Mouse (Mus musculus) CH12.LX (cell line): Measurements from ENCODE around the gene Hsd17b14. TPM values are rescaled to one million over a fixed set of nuclear protein-coding genes. Genes with fewer than 3 reads are reported as not detected.
A peak's percentile ranks its signal among the peaks of the same experiment; 100 is the strongest.

ENCODE experiments used
- DNase-seq: peaks from one replicate; pipeline ENCODE4 v3.0.0-alpha.2; 2013; ENCODE audit errors: extremely low read depth
- H3K27ac ChIP-seq: 2 replicates; pipeline ENCODE4 v1.5.1; 2012; ENCODE audit warnings: low read depth, mild to moderate bottlenecking, control low read depth, moderate library complexity; ENCODE audit not compliant: insufficient read depth
- H3K27me3 ChIP-seq: replicated peaks from 2 replicates; pipeline ENCODE3; 2012; ENCODE audit warnings: inconsistent platforms
- H3K36me3 ChIP-seq, 2 experiments: replicated peaks in 1 of 2; 2 replicates each; pipeline versions ENCODE3 to v1.6.1; 2012; ENCODE audit warnings: inconsistent platforms in 1 of 2, low read length in 1 of 2, mild to moderate bottlenecking in 1 of 2, mixed read lengths in 1 of 2, moderate library complexity in 1 of 2; ENCODE audit not compliant: control insufficient read depth in 1 of 2, insufficient read depth in 1 of 2
- H3K4me1 ChIP-seq, 2 experiments: 2 replicates each; pipeline ENCODE4 v1.6.1; 2012; ENCODE audit warnings: inconsistent platforms in 1 of 2, moderate library complexity in 1 of 2; ENCODE audit not compliant: insufficient read depth in 2 of 2, control insufficient read depth in 1 of 2
- H3K4me2 ChIP-seq: 2 replicates; pipeline ENCODE4 v1.6.1; 2012; ENCODE audit warnings: low read depth, mild to moderate bottlenecking, control low read depth; ENCODE audit not compliant: poor library complexity, insufficient read depth, severe bottlenecking
- H3K4me3 ChIP-seq, 3 experiments: fragments of 150-350 bp in 1 of 3; sonication (generic) in 1 of 3; replicated peaks in 1 of 3; 2 replicates each; pipeline versions ENCODE3 to v1.5.1; 2011 to 2012; ENCODE audit warnings: low read depth in 2 of 3, low read length in 2 of 3, mild to moderate bottlenecking in 2 of 3, moderate library complexity in 2 of 3, control low read depth in 1 of 3, improper control_type of control experiment in 1 of 3, inconsistent platforms in 1 of 3, mixed read lengths in 1 of 3; ENCODE audit not compliant: poor library complexity in 1 of 3
- H3K79me2 ChIP-seq: replicated peaks from 2 replicates; pipeline ENCODE4 v1.6.1; 2012; ENCODE audit warnings: mild to moderate bottlenecking, moderate library complexity; ENCODE audit not compliant: control insufficient read depth, poor library complexity, insufficient read depth, severe bottlenecking; ENCODE audit errors: extremely low read depth
- H3K9ac ChIP-seq: 2 replicates; pipeline ENCODE4 v1.6.1; 2012; ENCODE audit warnings: low read depth, mild to moderate bottlenecking, control low read depth, moderate library complexity; ENCODE audit not compliant: insufficient read depth
- H3K9me3 ChIP-seq: replicated peaks from 2 replicates; pipeline ENCODE3; 2012; ENCODE audit warnings: low read length, inconsistent platforms, mixed read lengths
- GABPA ChIP-seq: IDR thresholded peaks from 2 replicates; pipeline ENCODE4 v1.6.1; 2012; ENCODE audit warnings: low read depth, low read length, improper control_type of control experiment, inconsistent platforms; ENCODE audit not compliant: insufficient replicate concordance
- HCFC1 ChIP-seq: IDR thresholded peaks from 2 replicates; pipeline ENCODE4 v1.6.1; 2012; ENCODE audit warnings: low read depth, mild to moderate bottlenecking, inconsistent platforms, low read length, improper control_type of control experiment
- MYC ChIP-seq: IDR thresholded peaks from 2 replicates; pipeline ENCODE4 v1.6.1; 2011; ENCODE audit warnings: low read depth, mild to moderate bottlenecking, improper control_type of control experiment, low read length
- NRF1 ChIP-seq: IDR thresholded peaks from 2 replicates; pipeline ENCODE4 v1.6.1; 2014; ENCODE audit warnings: low read depth, mild to moderate bottlenecking, inconsistent platforms, low read length, improper control_type of control experiment, moderate library complexity
- POLR2AphosphoS2 ChIP-seq: IDR thresholded peaks from 2 replicates; pipeline ENCODE4 v1.6.1; 2011; ENCODE audit warnings: low read depth, low read length, improper control_type of control experiment
- RCOR1 ChIP-seq: conservative IDR thresholded peaks from 2 replicates; pipeline ENCODE4 v1.6.1; 2012; ENCODE audit warnings: low read depth, mild to moderate bottlenecking, inconsistent platforms, low read length, improper control_type of control experiment
- SIN3A ChIP-seq: IDR thresholded peaks from 2 replicates; pipeline ENCODE4 v1.6.1; 2012; ENCODE audit warnings: low read length, improper control_type of control experiment, inconsistent platforms
- TBP ChIP-seq: conservative IDR thresholded peaks from 2 replicates; pipeline ENCODE4 v1.6.1; 2011; ENCODE audit warnings: low read depth, low read length, improper control_type of control experiment
- UBTF ChIP-seq: IDR thresholded peaks from 2 replicates; pipeline ENCODE4 v1.6.1; 2012; ENCODE audit warnings: low read depth, mild to moderate bottlenecking, inconsistent platforms, low read length, improper control_type of control experiment, moderate library complexity
- USF1 ChIP-seq: IDR thresholded peaks from 2 replicates; pipeline ENCODE4 v1.6.1; 2014; ENCODE audit warnings: low read depth, mild to moderate bottlenecking, inconsistent platforms, low read length, improper control_type of control experiment
- ZNF384 ChIP-seq: IDR thresholded peaks from 2 replicates; pipeline ENCODE4 v1.6.1; 2012; ENCODE audit warnings: low read depth, low read length, improper control_type of control experiment, inconsistent platforms
- dilution Hi-C: fragments of 300-500 bp; cut with MboI; formaldehyde crosslinking; loops from 2 replicates; pipeline ENCODE4 v1.14.3; 2020; ENCODE audit warnings: low sequenced_read_pairs; ENCODE audit not compliant: extremely low pct_unique_long_range_greater_than_20kb, extremely low pct_ligation_motif_present
- in situ Hi-C: fragments of 300-500 bp; cut with MboI; formaldehyde crosslinking; loops from 3 replicates; pipeline ENCODE4 v1.14.3; 2019; ENCODE audit warnings: low sequenced_read_pairs, low pct_ligation_motif_present, low pct_unique_long_range_greater_than_20kb, mixed read lengths
- polyA plus RNA-seq: library from polyadenylated mRNA; unstranded; fragments of >175 nt; gene quantifications from 2 replicates; pipeline ENCODE4 v1.2.1, GENCODE M21; 2012; ENCODE audit warnings: low read depth; ENCODE audit not compliant: insufficient read length
- total RNA-seq, 2 experiments: library from RNA; depleted of rRNA; stranded (reverse); fragments of 300-350 nt in 1 of 2; fragments of >200 nt in 1 of 2; gene quantifications; 2 replicates each; pipeline ENCODE4 v1.2.3; 2012 to 2014

The Hsd17b14 gene
- total and polyA plus RNA-seq, 3 experiments = 2.3 TPM; not detected in 2

GRCm38 (mm10) chr7:45535676-45536075 is 19.0 kb upstream of the Hsd17b14 start:
- no peak overlapping the region for H3K4me2 ChIP-seq
- dilution Hi-C loops = no loop called here
- H3K4me1 ChIP-seq = no peaks in the 10 kb centered on the region
- H3K27me3 ChIP-seq = peaks cover 23% of the 10 kb centered on the region
- H3K27ac ChIP-seq = no peak overlapping the region
- H3K9ac ChIP-seq = no peak overlapping the region
- in situ Hi-C loops = no loop called here
- no peaks in the 10 kb centered on the region for H3K79me2 ChIP-seq
- no peak overlapping the region for H3K4me3 ChIP-seq
- no peaks in the 10 kb centered on the region for H3K9me3 ChIP-seq
- no peak for TF ChIP-seq GABPA
- TF ChIP-seq, all 38 proteins: peak for 0
- no peaks in the 10 kb centered on the region for H3K36me3 ChIP-seq
- no peak for DNase-seq

- dilution Hi-C loops (no loop called here), in situ Hi-C loops (no loop called here)
- DNase-seq = no peak
- H3K9me3 ChIP-seq = no peaks in the 10 kb centered on the region
- H3K36me3 ChIP-seq = no peaks in the 10 kb centered on the region
- no peak overlapping the region for H3K9ac ChIP-seq
- H3K79me2 ChIP-seq = no peaks in the 10 kb centered on the region
- no peak overlapping the region for H3K4me3 ChIP-seq
- no peak overlapping the region for H3K4me2 ChIP-seq
- H3K4me1 ChIP-seq = no peaks in the 10 kb centered on the region
- peaks cover 9% of the 10 kb centered on the region for H3K27me3 ChIP-seq
- no peak overlapping the region for H3K27ac ChIP-seq
- no peak for TF ChIP-seq USF1
- TF ChIP-seq RCOR1 = no peak
- no peak for TF ChIP-seq UBTF
- TF ChIP-seq NRF1 = no peak
- TF ChIP-seq MYC = no peak
- no peak for TF ChIP-seq TBP
- no peak for TF ChIP-seq SIN3A
- no peak for TF ChIP-seq POLR2AphosphoS2
These were observed 17.1 kb upstream of the Hsd17b14 start for GRCm38 (mm10) chr7:45537602-45538001.

DNA sequence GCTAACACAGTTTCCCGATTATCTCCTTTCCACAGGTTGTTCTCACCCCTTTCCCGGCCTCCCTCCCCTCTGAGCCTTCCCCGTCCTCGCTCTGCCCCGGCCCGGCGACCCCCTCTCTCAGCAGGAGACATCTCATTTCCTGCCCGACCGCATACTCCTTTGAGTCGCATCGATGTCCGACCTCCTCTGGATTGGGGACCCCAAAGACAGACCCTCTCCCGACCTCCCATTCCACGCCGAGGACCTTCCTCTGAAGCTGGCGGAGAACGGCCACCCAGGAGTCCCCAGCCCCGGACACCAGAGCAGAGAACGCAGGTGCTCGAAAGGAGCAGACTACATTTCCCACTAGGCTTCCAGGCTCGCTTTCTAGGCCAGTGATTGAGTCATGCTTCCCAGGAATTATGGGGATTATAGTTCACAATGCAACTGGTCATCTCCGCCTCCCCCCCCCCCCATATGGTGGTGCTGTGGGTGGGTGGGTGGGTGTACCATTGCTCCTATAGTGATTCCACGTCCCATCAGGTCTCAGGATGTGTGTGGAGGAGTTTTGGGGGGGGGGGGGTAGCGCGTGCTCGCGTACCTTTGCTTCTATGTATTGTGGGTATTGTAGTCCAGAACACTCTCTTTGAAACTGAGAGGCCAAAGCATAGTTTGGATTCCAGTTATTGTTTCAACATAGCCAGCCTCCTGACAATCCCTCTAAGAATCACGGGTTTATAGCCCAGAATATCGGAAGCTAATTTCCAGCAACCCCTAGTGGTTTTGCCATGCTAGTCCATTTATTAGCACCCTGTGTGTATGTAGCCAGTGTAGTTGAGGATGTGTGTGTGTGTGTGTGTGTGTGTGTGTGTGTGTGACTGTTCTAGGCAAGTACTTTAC is 16.3 kb upstream of the Hsd17b14 start:
- H3K79me2 ChIP-seq = no peaks in the 10 kb centered on the region
- no peak overlapping the region for H3K4me2 ChIP-seq
- no peak overlapping the region for H3K9ac ChIP-seq
- dilution Hi-C loops (no loop called here), in situ Hi-C loops (no loop called here)
- H3K9me3 ChIP-seq = no peaks in the 10 kb centered on the region
- H3K27me3 ChIP-seq = peaks cover 7% of the 10 kb centered on the region
- no peaks in the 10 kb centered on the region for H3K4me1 ChIP-seq
- no peak for DNase-seq
- H3K4me3 ChIP-seq = no peak overlapping the region
- H3K36me3 ChIP-seq = no peaks in the 10 kb centered on the region
- H3K27ac ChIP-seq = no peak overlapping the region
- peak; percentile 39; the same call in 1 of the 2 replicates for TF ChIP-seq HCFC1
- no peak for TF ChIP-seq ZNF384
